ENCODE assay signal across 13 mouse cellular contexts in genomic region chr7:113768174-113768935, GRCm38 (mm10). TPM values are rescaled to one million over a fixed set of nuclear protein-coding genes. Genes with fewer than 3 reads are reported as not detected.
DNase-seq lines count a peak whose midpoint lies in the region; ATAC-seq and TF ChIP-seq lines count a peak whose summit lies in the region.
"Had no signal": no experiment of that assay in that cellular context is flagged by ENCODE, and none has a peak within 500 bp of the region (broad histone marks: within the 10 kb centered on the region; RNA-seq: fewer than 3 reads in every experiment).

No protein-coding gene starts in this region.

- H3K27me3 ChIP-seq in heart, embryonic 13.5 days (replicated peaks) = no peaks in the 10 kb centered on the region
- peaks cover 15% of the 10 kb centered on the region; the same call in 1 of the 2 replicates for H3K27me3 ChIP-seq in hindbrain, embryonic 15.5 days

- ATAC-seq in heart, embryonic 13.5 days (ENCODE audit: extremely low read depth, insufficient number of reproducible peaks, low FRiP score, low TSS enrichment) = no peak
- no peak for ATAC-seq in hindbrain, embryonic 15.5 days (ENCODE audit: low FRiP score, low read depth)

- H3K4me3 ChIP-seq in heart, embryonic 13.5 days = peak overlapping the region; percentile 71
- peak overlapping the region; percentile 55 for H3K4me3 ChIP-seq in hindbrain, embryonic 15.5 days
- H3K4me3 ChIP-seq in olfactory bulb, adult 2 months (ENCODE audit: insufficient read depth, low read depth, low read length) = peak overlapping the region; percentile 33
- H3K4me3 ChIP-seq: liver, embryonic 15.5 days had no signal

- peak overlapping the region; percentile 91 for H3K9ac ChIP-seq in heart, embryonic 13.5 days
- H3K9ac ChIP-seq in hindbrain, embryonic 15.5 days = no peak overlapping the region
- H3K9ac ChIP-seq: liver, embryonic 15.5 days had no signal

- no peak for DNase-seq in heart, postnatal 25 days (ENCODE audit: low spot score)
- DNase-seq in retina, postnatal 1 day = peak; percentile 31
- no peak for DNase-seq in retina, embryonic 14.5 days (ENCODE audit: low spot score)
- no peak for DNase-seq in cerebellum, postnatal 4 days (ENCODE audit: low spot score in 2 of 2)
- DNase-seq in left cerebral cortex, adult 18-20 months (ENCODE audit: low spot score in 2 of 2) = no peak
- DNase-seq: layer of hippocampus, postnatal 36 days; spleen, adult 18-20 months; thymus, postnatal 14 days had no signal

- intact Hi-C loops in heart, postnatal 25 days (cut with DNase I) = no loop called here

- WGBS in heart, embryonic 13.5 days = 44% methylated on average over 6 of the region's 6 CpGs
- 61% methylated on average over 6 of the region's 6 CpGs for WGBS in hindbrain, embryonic 15.5 days
- 74% methylated on average over 6 of the region's 6 CpGs for WGBS in olfactory bulb, adult 2 months

- TF ChIP-seq POLR2A in olfactory bulb, adult 2 months (IDR thresholded peaks at IDR 0.05; ENCODE audit: insufficient read depth, low read depth, low read length) = no peak

- no peaks in the 10 kb centered on the region for H3K9me3 ChIP-seq in heart, embryonic 13.5 days
- H3K9me3 ChIP-seq in hindbrain, embryonic 15.5 days = no peaks in the 10 kb centered on the region
- H3K9me3 ChIP-seq: liver, embryonic 15.5 days had no signal

- H3K4me1 ChIP-seq in heart, embryonic 13.5 days = peaks cover 44% of the 10 kb centered on the region
- H3K4me1 ChIP-seq in hindbrain, embryonic 15.5 days (replicated peaks) = peaks cover 32% of the 10 kb centered on the region
- peaks cover 10% of the 10 kb centered on the region for H3K4me1 ChIP-seq in olfactory bulb, adult 2 months (ENCODE audit: control insufficient read depth, insufficient read depth, low read length)
- H3K4me1 ChIP-seq: liver, embryonic 15.5 days had no signal

- H3K36me3 ChIP-seq in heart, embryonic 13.5 days = peaks cover 20% of the 10 kb centered on the region
- H3K36me3 ChIP-seq in hindbrain, embryonic 15.5 days = no peaks in the 10 kb centered on the region
- H3K36me3 ChIP-seq: liver, embryonic 15.5 days had no signal

- H3K27ac ChIP-seq in heart, embryonic 13.5 days (replicated peaks) = peak overlapping the region; percentile 81
- 0 out of 2 replicates have a peak overlapping the region, but pooled peaks have one; percentile 7 for H3K27ac ChIP-seq in hindbrain, embryonic 15.5 days (replicated peaks)
- H3K27ac ChIP-seq in olfactory bulb, adult 2 months (ENCODE audit: insufficient read depth, low read depth, low read length) = no peak overlapping the region
- H3K27ac ChIP-seq: liver, embryonic 15.5 days had no signal

- TF ChIP-seq CTCF in olfactory bulb, adult 2 months (IDR thresholded peaks at IDR 0.05; ENCODE audit: insufficient read depth, low read depth, low read length) = no peak

- H3K4me2 ChIP-seq in heart, embryonic 13.5 days = peak overlapping the region; percentile 97
- H3K4me2 ChIP-seq in hindbrain, embryonic 15.5 days = peak overlapping the region; percentile 98
- H3K4me2 ChIP-seq: liver, embryonic 15.5 days had no signal

RNA-seq across cellular contexts. Expression of gene Spon1, which starts 2.6 kb away (rescaled TPM):
- polyA plus RNA-seq in heart, embryonic 13.5 days (2015; fragmentation: Nextera tagmentation; extraction: Ambion mirVana) = 71.5 and 72.9 TPM in 2 replicates
- total RNA-seq in heart, postnatal 25 days (2021) = 10 to 100 TPM; 12.8 to 12.9 TPM
- polyA plus RNA-seq in hindbrain, embryonic 15.5 days (2015; fragmentation: Nextera tagmentation; extraction: Ambion mirVana) = 67.1 and 73.6 TPM in 2 replicates
- polyA plus RNA-seq in olfactory bulb, adult 2 months (2012; ENCODE audit: insufficient read depth, insufficient read length, low replicate concordance, missing spikeins) = not detected in 2 replicates
- 10 to 100 TPM; 32.7 to 40.2 TPM for total RNA-seq in left cerebral cortex, adult 18-20 months (2021)
- total RNA-seq: CH12.LX had no signal
